Mouse (Mus musculus) embryonic facial prominence, embryonic 10.5 days (tissue): ENCODE data around the gene Mtmr12. TPM values are rescaled to one million over a fixed set of nuclear protein-coding genes. Genes with fewer than 3 reads are reported as not detected.
"Not testable (repeated sequence)": the region's sequence is repeated elsewhere in the genome, so short reads cannot be mapped to it uniquely, and the experiment has no call there.

Experiments
- DNase-seq: peaks from one replicate; pipeline ENCODE4 v3.0.0-alpha.2; 2017; ENCODE audit warnings: low spot score
- H3K27ac ChIP-seq: fragments of 300-500 bp; sonication (generic); replicated peaks from 2 replicates; pipeline ENCODE4 v1.5.1; 2016; ENCODE audit warnings: mild to moderate bottlenecking
- H3K27me3 ChIP-seq: fragments of 300-500 bp; sonication (generic); replicated peaks from 2 replicates; pipeline ENCODE4 v1.6.1; 2016; ENCODE audit warnings: low read depth, mild to moderate bottlenecking; ENCODE audit not compliant: poor library complexity, severe bottlenecking
- H3K36me3 ChIP-seq: fragments of 300-500 bp; sonication (generic); replicated peaks from 2 replicates; pipeline ENCODE4 v1.6.1; 2016; ENCODE audit warnings: mild to moderate bottlenecking, moderate library complexity
- H3K4me1 ChIP-seq: fragments of 300-500 bp; sonication (generic); 2 replicates; pipeline ENCODE4 v1.6.1; 2016
- H3K4me3 ChIP-seq: fragments of 300-500 bp; sonication (generic); 2 replicates; pipeline ENCODE4 v1.5.1; 2016; ENCODE audit warnings: mild to moderate bottlenecking, moderate library complexity
- H3K9me3 ChIP-seq: fragments of 300-500 bp; sonication (generic); 2 replicates; pipeline ENCODE4 v1.6.1; 2016; ENCODE audit warnings: mild to moderate bottlenecking
- WGBS: fragments of 180-500 bp; shearing (Covaris S2); methylation state at CpG from one replicate; pipeline ENCODE4 v1.1.7; 2016; 5-methylcytosine and 5-hydroxymethylcytosine counted together
- polyA plus RNA-seq: library from polyadenylated mRNA; unstranded; fragments of >200 nt; fragmentation: Nextera tagmentation; extraction: Ambion mirVana; gene quantifications from 2 replicates; pipeline ENCODE4 v1.2.1, GENCODE M21; 2016

The Mtmr12 gene
- polyA plus RNA-seq, 1 experiment from 2014 or later = 19.0 TPM

DNA sequence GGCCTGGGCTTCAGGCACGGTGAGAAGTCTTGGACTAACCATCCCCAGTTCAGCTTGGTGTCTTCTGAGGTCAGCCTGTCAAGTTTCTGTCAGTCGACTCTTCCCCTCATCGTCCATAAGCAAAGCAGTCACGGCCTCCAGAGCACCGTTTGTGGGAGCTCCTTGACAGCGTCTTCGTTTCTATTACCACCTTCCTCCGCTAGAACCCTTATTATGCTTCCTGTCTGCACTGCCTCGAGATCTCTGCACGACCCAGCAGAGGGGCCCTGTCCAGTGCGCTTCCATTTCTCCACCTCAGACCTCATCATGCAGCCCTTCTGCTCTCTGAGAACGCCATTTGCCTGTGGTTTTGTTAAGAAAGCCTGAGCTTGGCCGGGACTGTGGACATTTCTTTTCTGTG is 12.0 kb downstream of the Mtmr12 start:
- H3K27ac ChIP-seq = no peak overlapping the region
- no peaks in the 10 kb centered on the region for H3K9me3 ChIP-seq
- H3K4me1 ChIP-seq = peaks cover 24% of the 10 kb centered on the region
- no peaks in the 10 kb centered on the region for H3K27me3 ChIP-seq
- H3K4me3 ChIP-seq = no peak overlapping the region
- WGBS = 85% methylated on average over 13 of the region's 13 CpGs
- H3K36me3 ChIP-seq = no peaks in the 10 kb centered on the region
- DNase-seq = no peak

DNA sequence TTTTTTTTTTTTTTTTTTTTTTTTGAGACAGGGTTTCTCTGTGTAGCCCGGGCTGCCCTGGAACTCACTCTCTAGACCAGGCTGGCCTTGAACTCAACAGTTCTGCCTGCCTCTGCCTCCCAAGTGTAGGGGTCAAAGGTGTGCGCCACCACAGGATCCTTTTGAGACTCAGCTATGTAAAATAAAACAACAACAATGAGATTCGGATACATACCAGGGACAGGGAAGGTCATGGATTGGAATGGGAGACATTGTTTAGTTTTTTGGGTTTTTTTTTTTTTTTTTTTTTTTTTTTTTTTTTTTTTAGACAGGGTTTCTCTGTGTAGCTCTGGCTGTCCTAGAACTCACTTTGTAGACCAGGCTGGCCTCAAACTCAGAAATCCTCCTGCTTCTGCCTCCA is 12.5 kb downstream of the Mtmr12 start:
- 87% methylated on average over 3 of the region's 3 CpGs for WGBS
- H3K36me3 ChIP-seq, H3K27me3 ChIP-seq, H3K4me3 ChIP-seq, H3K9me3 ChIP-seq, DNase-seq, H3K27ac ChIP-seq: not testable (repeated sequence)
- peaks cover 30% of the 10 kb centered on the region for H3K4me1 ChIP-seq

DNA sequence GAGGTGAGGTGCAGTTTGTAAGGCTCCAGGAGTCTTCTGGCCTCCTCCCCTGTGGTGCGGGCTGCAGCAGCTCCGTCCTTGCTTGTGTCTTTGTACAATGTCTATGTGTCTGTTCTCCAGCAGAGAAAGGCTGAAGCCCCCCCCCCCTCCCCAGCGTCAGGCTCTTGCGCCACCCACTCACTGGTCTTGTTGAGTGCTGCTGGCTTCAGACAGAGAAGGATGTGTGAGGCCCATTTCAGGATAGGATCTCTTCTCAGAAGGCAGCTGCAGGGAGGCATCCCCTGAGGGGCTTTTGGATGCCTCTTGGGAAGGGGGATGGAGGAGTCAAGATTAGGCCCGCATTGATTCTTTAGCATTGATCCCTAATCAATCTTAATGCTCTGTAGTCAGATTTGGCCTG is 13.0 kb downstream of the Mtmr12 start:
- H3K27me3 ChIP-seq = no peaks in the 10 kb centered on the region
- DNase-seq = no peak
- H3K36me3 ChIP-seq = no peaks in the 10 kb centered on the region
- no peak overlapping the region for H3K27ac ChIP-seq
- WGBS = 44% methylated on average over 5 of the region's 5 CpGs
- no peaks in the 10 kb centered on the region for H3K9me3 ChIP-seq
- peaks cover 35% of the 10 kb centered on the region for H3K4me1 ChIP-seq
- no peak overlapping the region for H3K4me3 ChIP-seq

DNA sequence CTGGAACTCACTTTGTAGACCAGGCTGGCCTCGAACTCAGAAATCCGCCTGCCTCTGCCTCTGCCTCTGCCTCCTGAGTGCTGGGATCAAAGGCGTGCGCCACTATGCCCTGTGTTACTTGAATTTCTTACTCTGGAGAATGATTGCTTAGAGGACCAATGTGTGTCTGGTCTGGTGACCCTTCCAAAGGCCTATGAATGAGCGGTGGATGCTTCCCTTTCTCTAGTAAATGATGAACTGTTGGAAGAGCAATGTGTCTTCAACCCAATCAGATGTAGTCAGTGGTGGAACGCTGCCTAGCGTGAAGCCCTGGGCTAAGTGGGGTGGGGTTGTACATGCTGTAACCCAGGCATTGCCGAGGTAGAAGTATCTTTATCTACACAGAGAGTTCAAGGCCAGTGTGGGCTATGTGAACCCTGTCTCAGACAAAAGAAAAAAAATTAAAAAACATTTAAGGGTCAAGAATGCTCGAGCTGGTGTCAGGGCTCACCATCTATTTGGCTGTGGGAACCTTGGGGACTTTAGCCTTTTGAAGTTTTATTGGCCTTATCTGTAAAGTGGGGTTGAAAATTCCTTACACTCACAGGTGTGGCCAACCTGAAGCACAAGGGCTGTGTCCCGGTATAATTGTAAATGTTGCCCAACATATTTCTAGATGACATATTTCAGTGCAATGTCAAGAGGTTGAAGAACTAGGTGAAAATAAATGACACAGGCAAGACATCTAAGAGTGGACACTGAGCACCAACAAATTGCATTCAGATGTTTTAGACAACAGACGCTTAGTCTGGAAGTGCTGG is 14.0 kb downstream of the Mtmr12 start:
- 92% methylated on average over 11 of the region's 11 CpGs for WGBS
- Histone ChIP-seq H3K27me3 (no peaks in the 10 kb centered on the region), H3K36me3 (no peaks in the 10 kb centered on the region), H3K4me3 (no peak overlapping the region), H3K4me1 (peaks cover 37% of the 10 kb centered on the region), H3K27ac (no peak overlapping the region), H3K9me3 (no peaks in the 10 kb centered on the region)
- no peak for DNase-seq

DNA sequence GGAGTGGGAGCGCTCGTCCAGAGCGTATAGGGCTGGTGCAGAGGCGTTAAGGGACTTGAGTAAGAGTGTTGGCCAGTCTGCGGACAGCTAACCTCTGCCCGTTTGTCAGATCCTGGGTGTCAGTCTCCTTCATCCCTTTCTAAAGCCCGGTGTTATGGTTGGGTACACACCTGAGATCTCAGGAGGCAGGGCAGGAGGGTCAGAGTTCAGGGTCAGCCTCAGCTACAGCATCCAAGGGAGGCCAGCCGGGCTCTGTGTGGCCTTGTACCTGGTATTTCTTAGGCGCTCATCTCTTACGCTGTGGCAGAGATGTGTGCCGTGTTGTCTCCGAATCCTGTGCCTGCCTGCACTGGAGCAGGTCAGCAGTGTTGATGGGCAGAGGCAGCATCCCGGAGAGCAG is 16.3 kb downstream of the Mtmr12 start:
- DNase-seq = no peak
- Histone ChIP-seq H3K36me3 (no peaks in the 10 kb centered on the region), H3K27ac (no peak overlapping the region), H3K9me3 (no peaks in the 10 kb centered on the region), H3K27me3 (no peaks in the 10 kb centered on the region), H3K4me3 (no peak overlapping the region), H3K4me1 (peaks cover 34% of the 10 kb centered on the region)
- WGBS = 85% methylated on average over 13 of the region's 13 CpGs

DNA sequence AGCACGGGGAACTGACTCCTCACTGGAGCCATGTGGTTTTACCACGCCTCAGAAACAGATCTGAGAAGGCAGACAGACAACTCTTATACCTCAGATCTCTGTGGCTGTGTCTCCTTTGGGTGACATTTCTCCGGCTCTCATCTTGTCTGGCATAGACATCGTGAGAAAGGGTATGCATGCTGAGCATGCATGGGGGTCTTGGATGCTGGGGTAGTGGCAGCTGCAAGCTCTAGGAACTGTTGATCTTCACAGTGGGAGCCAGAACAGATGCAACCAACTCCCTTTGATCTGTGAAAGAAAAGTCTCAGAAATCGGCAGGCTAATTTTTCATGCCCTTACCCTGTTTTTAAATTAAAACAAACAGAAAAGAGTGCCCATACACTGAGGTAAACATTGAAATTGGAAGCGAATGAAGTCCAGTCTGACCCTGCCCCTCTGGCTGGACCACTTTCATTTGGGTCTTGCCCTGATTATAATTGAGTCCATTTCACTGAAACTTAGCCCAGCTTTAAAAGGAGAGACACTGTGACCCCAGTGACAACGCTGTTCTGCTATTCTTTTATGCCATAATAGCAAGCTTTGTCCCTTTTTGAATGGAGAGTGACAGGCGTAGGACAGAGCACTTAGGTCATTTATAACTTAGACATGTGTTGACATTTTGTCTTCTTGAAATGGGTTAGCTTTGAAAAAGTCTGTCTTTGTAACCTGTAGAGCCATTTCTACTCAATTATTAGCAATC is 17.9 kb downstream of the Mtmr12 start:
- Histone ChIP-seq H3K4me1 (peaks cover 32% of the 10 kb centered on the region), H3K27ac (0 out of 2 replicates have a peak overlapping the region, but pooled peaks have one; percentile 44), H3K36me3 (no peaks in the 10 kb centered on the region), H3K27me3 (no peaks in the 10 kb centered on the region), H3K4me3 (no peak overlapping the region), H3K9me3 (no peaks in the 10 kb centered on the region)
- 30% methylated on average over 8 of the region's 8 CpGs for WGBS
- DNase-seq = no peak

DNA sequence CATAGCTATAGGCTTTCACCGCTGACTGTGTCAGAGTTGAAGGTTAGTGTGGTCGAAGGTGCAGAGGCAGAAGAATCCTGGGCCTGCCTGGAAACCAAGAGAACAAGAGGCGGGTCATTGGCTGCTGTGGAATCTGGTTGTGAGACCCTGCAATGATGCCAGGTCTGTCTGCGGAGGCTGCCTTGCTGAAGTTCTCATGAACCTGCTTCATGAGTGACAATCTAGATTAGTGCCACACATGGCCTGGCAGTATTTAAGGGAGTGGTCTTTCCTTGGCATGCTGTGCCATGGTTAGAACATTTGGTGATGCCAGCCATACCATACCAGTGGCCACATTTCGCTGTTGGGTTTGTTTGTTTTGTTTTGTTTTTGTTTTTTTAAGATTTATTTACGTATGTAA is 18.6 kb downstream of the Mtmr12 start:
- WGBS = 75% methylated on average over 6 of the region's 6 CpGs
- peaks cover 28% of the 10 kb centered on the region for H3K4me1 ChIP-seq
- no peak for DNase-seq
- H3K27ac ChIP-seq = no peak overlapping the region
- H3K36me3 ChIP-seq = no peaks in the 10 kb centered on the region
- no peaks in the 10 kb centered on the region for H3K9me3 ChIP-seq
- no peaks in the 10 kb centered on the region for H3K27me3 ChIP-seq
- H3K4me3 ChIP-seq = no peak overlapping the region

DNA sequence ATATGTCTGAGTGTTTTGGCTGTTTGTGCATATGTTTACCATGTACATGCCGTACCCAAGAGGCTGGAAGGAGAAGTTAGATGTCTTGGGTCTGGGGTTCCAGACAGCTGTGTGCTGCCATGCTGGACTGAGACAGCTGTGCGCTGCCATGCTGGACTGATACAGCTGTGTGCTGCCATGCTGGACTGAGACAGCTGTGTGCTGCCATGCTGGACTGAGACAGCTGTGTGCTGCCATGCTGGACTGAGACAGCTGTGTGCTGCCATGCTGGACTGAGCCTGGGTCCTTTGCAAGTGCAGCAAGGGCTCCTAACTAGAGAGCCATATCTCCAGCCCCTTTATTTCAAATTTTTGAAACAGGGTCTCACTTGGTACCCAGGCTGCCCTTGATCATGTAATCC is 19.4 kb downstream of the Mtmr12 start:
- H3K36me3 ChIP-seq = no peaks in the 10 kb centered on the region
- no peaks in the 10 kb centered on the region for H3K9me3 ChIP-seq
- peaks cover 28% of the 10 kb centered on the region for H3K4me1 ChIP-seq
- WGBS = 97% methylated on average over 2 of the region's 2 CpGs
- no peak overlapping the region for H3K4me3 ChIP-seq
- H3K27ac ChIP-seq = no peak overlapping the region
- no peaks in the 10 kb centered on the region for H3K27me3 ChIP-seq
- DNase-seq = no peak

DNA sequence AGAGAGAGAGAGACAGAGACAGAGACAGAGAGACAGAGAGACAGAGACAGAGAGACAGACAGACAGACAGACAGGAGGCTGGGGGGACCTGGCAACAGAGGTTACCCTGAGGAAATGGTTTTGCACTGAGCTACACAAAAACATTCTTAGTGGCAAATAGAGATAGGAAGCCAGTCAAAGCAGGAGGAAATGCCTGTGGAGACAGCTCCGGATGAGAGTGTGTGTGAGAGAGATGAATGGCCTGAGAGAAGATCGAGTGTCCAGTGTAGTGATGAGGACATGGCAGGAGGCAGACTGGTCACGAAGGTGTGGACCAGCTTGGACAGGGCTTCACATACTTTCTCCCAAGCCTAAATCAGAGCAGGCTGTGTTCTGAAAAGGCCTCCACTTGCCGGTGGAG is 20.2 kb downstream of the Mtmr12 start:
- no peak for DNase-seq
- H3K4me1 ChIP-seq = peaks cover 33% of the 10 kb centered on the region

DNA sequence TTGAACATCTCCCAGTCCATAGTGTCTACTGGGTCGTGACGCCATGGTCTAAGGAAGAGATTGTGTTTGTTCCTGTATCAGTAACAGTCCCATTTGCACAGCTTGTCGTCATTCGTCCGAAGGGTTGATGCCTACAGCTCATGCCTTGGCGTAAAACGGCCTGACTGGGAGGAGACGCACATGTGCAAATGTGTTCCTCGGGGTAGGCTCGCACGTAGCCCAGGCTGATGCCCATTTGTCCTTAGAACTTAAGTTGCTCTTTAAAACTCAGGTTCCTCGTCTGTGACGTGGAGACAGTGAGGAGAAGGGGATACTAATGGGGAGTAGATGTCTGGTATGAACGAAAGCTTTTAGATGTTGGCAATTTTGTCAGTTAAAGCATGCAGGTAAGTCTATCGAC is 22.1 kb downstream of the Mtmr12 start:
- WGBS = 94% methylated on average over 15 of the region's 15 CpGs
- no peak for DNase-seq
- Histone ChIP-seq H3K4me1 (peaks cover 27% of the 10 kb centered on the region), H3K9me3 (no peaks in the 10 kb centered on the region), H3K27ac (no peak overlapping the region), H3K36me3 (peaks cover 2% of the 10 kb centered on the region; the same call in 1 of the 2 replicates), H3K27me3 (no peaks in the 10 kb centered on the region), H3K4me3 (no peak overlapping the region)

More for the DNA sequence above, 20.2 kb downstream of the Mtmr12 start:
- H3K9me3 ChIP-seq = no peaks in the 10 kb centered on the region
- no peaks in the 10 kb centered on the region for H3K36me3 ChIP-seq
- H3K27ac ChIP-seq = no peak overlapping the region
- H3K4me3 ChIP-seq = no peak overlapping the region
- 70% methylated on average over 4 of the region's 4 CpGs for WGBS
- no peaks in the 10 kb centered on the region for H3K27me3 ChIP-seq

DNA sequence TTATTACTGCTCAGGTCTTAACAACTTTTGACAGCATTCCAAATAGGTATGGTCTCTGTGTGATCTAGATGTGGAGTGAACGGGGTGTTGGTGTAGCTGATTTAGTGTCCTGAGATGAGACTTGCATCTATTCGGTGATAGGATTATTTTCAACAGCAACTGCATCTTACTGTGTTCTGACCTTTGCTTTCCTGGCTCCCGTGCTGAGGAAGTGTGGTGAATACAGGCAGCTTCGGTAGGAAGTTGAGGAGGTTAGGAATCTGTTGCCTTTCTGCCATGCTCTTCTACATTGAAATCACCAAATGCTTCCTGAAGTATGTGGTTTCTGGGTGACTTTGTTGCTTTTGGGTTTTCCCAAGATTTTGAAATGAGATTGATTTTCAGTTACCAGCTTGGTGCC is 22.5 kb downstream of the Mtmr12 start:
- Histone ChIP-seq H3K4me1 (peaks cover 27% of the 10 kb centered on the region), H3K27me3 (no peaks in the 10 kb centered on the region), H3K36me3 (peaks cover 6% of the 10 kb centered on the region; the same call in 1 of the 2 replicates), H3K27ac (no peak overlapping the region), H3K9me3 (no peaks in the 10 kb centered on the region), H3K4me3 (no peak overlapping the region)
- WGBS = 83% methylated on average over 4 of the region's 4 CpGs
- no peak for DNase-seq

DNA sequence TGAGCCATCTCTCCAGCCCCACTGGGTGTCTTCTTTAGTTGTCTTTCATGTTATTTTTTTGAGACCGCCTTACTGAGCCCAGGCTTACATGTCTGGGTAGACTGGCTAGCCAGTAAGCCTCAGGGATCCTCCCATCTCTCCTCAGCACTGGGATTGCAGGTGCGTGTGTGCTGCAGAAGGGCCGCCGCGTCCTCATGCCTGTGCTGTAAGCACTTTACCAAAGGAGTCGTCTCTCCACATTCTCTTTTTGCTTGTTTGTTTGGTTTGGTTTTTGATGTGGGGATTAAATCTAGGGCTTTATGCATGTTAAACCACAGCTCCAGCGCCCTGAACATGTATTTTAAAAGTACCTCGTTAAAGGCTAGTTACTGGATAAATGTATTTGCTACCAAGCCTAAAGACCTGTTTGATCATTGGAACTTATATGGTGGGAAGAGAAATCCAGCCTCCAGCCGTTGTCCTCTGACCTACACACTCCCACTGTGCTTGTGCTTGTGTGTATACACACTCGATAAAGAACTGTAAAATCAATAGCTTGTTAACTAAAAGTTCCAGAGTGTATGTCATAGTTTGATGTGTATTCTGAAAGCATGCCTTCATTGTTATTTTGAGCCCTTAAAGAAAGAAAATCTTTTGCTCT is 24.9 kb downstream of the Mtmr12 start:
- H3K4me3 ChIP-seq = no peak overlapping the region
- H3K36me3 ChIP-seq = peaks cover 25% of the 10 kb centered on the region
- H3K4me1 ChIP-seq = peaks cover 18% of the 10 kb centered on the region
- DNase-seq = no peak
- H3K27ac ChIP-seq = no peak overlapping the region
- no peaks in the 10 kb centered on the region for H3K27me3 ChIP-seq
- WGBS = 85% methylated on average over 10 of the region's 10 CpGs
- H3K9me3 ChIP-seq = no peaks in the 10 kb centered on the region
